Mouse (Mus musculus): ENCODE data around the gene Ankrd66. TPM values are rescaled to one million over a fixed set of nuclear protein-coding genes. Genes with fewer than 3 reads are reported as not detected.
A peak's percentile ranks its signal among the peaks of the same experiment; 100 is the strongest.

Gene Ankrd66
- 0.38 TPM in 1 of 2 replicates, not detected in the other for polyA plus RNA-seq (2011; ENCODE audit: insufficient read length, low read depth, missing spikeins)

GRCm38 (mm10) chr17:43543539-43543938 is at the start of gene Ankrd66:
Ankrd66 (minus strand) TSS chr17:43543639.
- Histone ChIP-seq H3K4me3 (ENCODE audit: insufficient read depth, low read length) (no peak within 1 kb of the TSS), H3K27ac (ENCODE audit: insufficient read depth, low read length) (no peak within 1 kb of the TSS), H3K4me1 (ENCODE audit: control insufficient read depth, insufficient read depth, low read length) (peaks cover 10% of the 10 kb centered on the region)
- no peak for TF ChIP-seq POLR2A (IDR thresholded peaks at IDR 0.05; ENCODE audit: low read depth, low read length)
- no peak for TF ChIP-seq CTCF (IDR thresholded peaks at IDR 0.05; ENCODE audit: borderline replicate concordance, insufficient read depth, low read length)

GRCm38 (mm10) chr17:43592296-43593291 is 49.2 kb upstream of the Ankrd66 start:
- no peak for TF ChIP-seq CTCF (IDR thresholded peaks at IDR 0.05; ENCODE audit: borderline replicate concordance, insufficient read depth, low read length)
- TF ChIP-seq POLR2A (IDR thresholded peaks at IDR 0.05; ENCODE audit: low read depth, low read length): no peak
- H3K4me3 ChIP-seq (ENCODE audit: insufficient read depth, low read length): no peak overlapping the region
- peaks cover 4% of the 10 kb centered on the region; the same call in 1 of the 2 replicates for H3K4me1 ChIP-seq (ENCODE audit: control insufficient read depth, insufficient read depth, low read length)
- H3K27ac ChIP-seq (ENCODE audit: insufficient read depth, low read length): no peak overlapping the region

DNA sequence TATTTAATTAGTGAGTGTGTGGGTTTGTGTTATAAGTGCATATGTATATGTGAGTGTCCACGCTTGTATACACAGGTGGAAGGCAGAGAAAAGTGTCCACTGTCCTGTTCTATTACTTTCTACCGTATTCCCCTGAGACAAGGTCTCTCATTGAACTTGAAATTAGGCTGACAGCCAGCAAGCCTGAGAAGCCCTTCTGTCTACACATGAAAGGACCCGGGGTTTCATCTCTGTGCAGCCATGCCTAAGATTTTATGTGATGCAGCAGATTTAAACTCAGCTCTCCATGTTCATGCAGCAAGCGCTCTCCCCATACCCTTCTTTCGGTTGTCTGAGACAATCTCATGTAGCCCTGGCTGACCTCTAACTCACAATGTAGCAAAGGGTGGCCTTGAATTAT is 47.1 kb upstream of the Ankrd66 start:
- peaks cover 4% of the 10 kb centered on the region; the same call in 1 of the 2 replicates for H3K4me1 ChIP-seq (ENCODE audit: control insufficient read depth, insufficient read depth, low read length)
- no peak overlapping the region for H3K4me3 ChIP-seq (ENCODE audit: insufficient read depth, low read length)
- H3K27ac ChIP-seq (ENCODE audit: insufficient read depth, low read length): no peak overlapping the region
- TF ChIP-seq CTCF (IDR thresholded peaks at IDR 0.05; ENCODE audit: borderline replicate concordance, insufficient read depth, low read length) (no peak), POLR2A (IDR thresholded peaks at IDR 0.05; ENCODE audit: low read depth, low read length) (no peak)

GRCm38 (mm10) chr17:43589750-43590149 is 46.3 kb upstream of the Ankrd66 start:
- no peak for TF ChIP-seq CTCF (IDR thresholded peaks at IDR 0.05; ENCODE audit: borderline replicate concordance, insufficient read depth, low read length)
- no peak for TF ChIP-seq POLR2A (IDR thresholded peaks at IDR 0.05; ENCODE audit: low read depth, low read length)
- no peak overlapping the region for H3K27ac ChIP-seq (ENCODE audit: insufficient read depth, low read length)
- no peak overlapping the region for H3K4me3 ChIP-seq (ENCODE audit: insufficient read depth, low read length)
- H3K4me1 ChIP-seq (ENCODE audit: control insufficient read depth, insufficient read depth, low read length): peaks cover 4% of the 10 kb centered on the region; the same call in 1 of the 2 replicates

DNA sequence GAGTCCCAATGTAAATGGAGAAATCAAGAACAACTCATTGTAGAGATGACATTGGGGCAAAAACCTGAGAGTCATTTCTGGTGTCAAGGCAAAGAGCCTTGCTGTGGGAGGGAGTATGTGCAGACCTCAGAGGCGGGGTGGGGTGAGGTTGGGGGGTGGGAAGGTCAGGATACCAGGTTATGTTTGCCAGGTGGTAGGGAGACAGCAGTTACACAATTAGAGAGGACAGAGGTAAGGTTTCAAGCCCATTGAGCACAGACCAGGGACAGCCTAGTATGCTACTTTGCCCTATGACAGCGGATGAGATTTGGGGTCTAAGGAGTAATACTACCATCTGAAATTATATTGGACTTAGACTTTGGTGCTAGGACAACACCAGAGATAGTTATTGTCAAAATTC is 43.8 kb upstream of the Ankrd66 start:
- no peak for TF ChIP-seq POLR2A (IDR thresholded peaks at IDR 0.05; ENCODE audit: low read depth, low read length)
- TF ChIP-seq CTCF (IDR thresholded peaks at IDR 0.05; ENCODE audit: borderline replicate concordance, insufficient read depth, low read length): no peak
- peaks cover under 1% of the 10 kb centered on the region; the same call in 1 of the 2 replicates for H3K4me1 ChIP-seq (ENCODE audit: control insufficient read depth, insufficient read depth, low read length)
- H3K4me3 ChIP-seq (ENCODE audit: insufficient read depth, low read length): no peak overlapping the region
- no peak overlapping the region for H3K27ac ChIP-seq (ENCODE audit: insufficient read depth, low read length)

- H3K4me3 ChIP-seq (ENCODE audit: insufficient read depth, low read length): no peak overlapping the region
Measured at GRCm38 (mm10) chr17:43584771-43585170, 41.3 kb upstream of the Ankrd66 start.

DNA sequence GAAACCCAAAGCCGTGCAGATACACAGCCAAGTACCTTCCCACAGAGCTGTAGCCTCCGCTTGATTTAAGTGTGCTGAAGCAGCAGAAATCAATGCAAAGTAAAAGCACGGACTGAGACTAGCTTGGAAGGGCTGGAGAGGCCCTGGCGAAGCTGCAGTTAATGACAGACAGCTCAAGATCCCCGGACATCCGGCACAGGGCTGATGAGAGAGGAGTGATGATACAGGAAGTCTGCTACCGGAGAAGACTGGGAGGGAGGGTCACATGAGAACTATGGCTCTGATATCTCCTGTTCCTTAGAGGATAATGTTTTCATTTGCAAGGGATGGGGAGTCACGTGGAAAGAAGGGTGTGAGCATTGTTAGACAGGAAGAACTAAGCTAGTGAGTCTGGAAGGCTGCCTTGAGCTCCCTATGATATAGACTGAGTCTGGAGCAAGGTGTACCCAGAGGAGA is 37.6 kb upstream of the Ankrd66 start:
- Histone ChIP-seq H3K27ac (ENCODE audit: insufficient read depth, low read length) (peak overlapping the region; percentile 0; the same call in 1 of the 2 replicates), H3K4me3 (ENCODE audit: insufficient read depth, low read length) (no peak overlapping the region), H3K4me1 (ENCODE audit: control insufficient read depth, insufficient read depth, low read length) (peaks cover 11% of the 10 kb centered on the region)
- TF ChIP-seq CTCF (IDR thresholded peaks at IDR 0.05; ENCODE audit: borderline replicate concordance, insufficient read depth, low read length) (no peak), POLR2A (IDR thresholded peaks at IDR 0.05; ENCODE audit: low read depth, low read length) (no peak)

More at GRCm38 (mm10) chr17:43584771-43585170, 41.3 kb upstream of the Ankrd66 start:
- TF ChIP-seq CTCF (IDR thresholded peaks at IDR 0.05; ENCODE audit: borderline replicate concordance, insufficient read depth, low read length): no peak
- H3K27ac ChIP-seq (ENCODE audit: insufficient read depth, low read length): no peak overlapping the region
- H3K4me1 ChIP-seq (ENCODE audit: control insufficient read depth, insufficient read depth, low read length): peaks cover 11% of the 10 kb centered on the region

GRCm38 (mm10) chr17:43580456-43580855 is 37.0 kb upstream of the Ankrd66 start:
- Histone ChIP-seq H3K27ac (ENCODE audit: insufficient read depth, low read length) (peak overlapping the region; percentile 18; the same call in 1 of the 2 replicates), H3K4me3 (ENCODE audit: insufficient read depth, low read length) (no peak overlapping the region), H3K4me1 (ENCODE audit: control insufficient read depth, insufficient read depth, low read length) (peaks cover 11% of the 10 kb centered on the region)
- TF ChIP-seq POLR2A (IDR thresholded peaks at IDR 0.05; ENCODE audit: low read depth, low read length) (no peak), CTCF (IDR thresholded peaks at IDR 0.05; ENCODE audit: borderline replicate concordance, insufficient read depth, low read length) (no peak)

- no peak for TF ChIP-seq CTCF (IDR thresholded peaks at IDR 0.05; ENCODE audit: borderline replicate concordance, insufficient read depth, low read length)
- TF ChIP-seq POLR2A (IDR thresholded peaks at IDR 0.05; ENCODE audit: low read depth, low read length): no peak
- no peak overlapping the region for H3K27ac ChIP-seq (ENCODE audit: insufficient read depth, low read length)
- no peaks in the 10 kb centered on the region for H3K4me1 ChIP-seq (ENCODE audit: control insufficient read depth, insufficient read depth, low read length)
- no peak overlapping the region for H3K4me3 ChIP-seq (ENCODE audit: insufficient read depth, low read length)
Measured at GRCm38 (mm10) chr17:43573624-43574073, 30.2 kb upstream of the Ankrd66 start.

GRCm38 (mm10) chr17:43569287-43569686 is 25.8 kb upstream of the Ankrd66 start:
- H3K27ac ChIP-seq (ENCODE audit: insufficient read depth, low read length): no peak overlapping the region
- H3K4me1 ChIP-seq (ENCODE audit: control insufficient read depth, insufficient read depth, low read length): 0 out of 2 replicates have a peak, but pooled peaks cover 2% of the 10 kb centered on the region
- H3K4me3 ChIP-seq (ENCODE audit: insufficient read depth, low read length): no peak overlapping the region
- no peak for TF ChIP-seq POLR2A (IDR thresholded peaks at IDR 0.05; ENCODE audit: low read depth, low read length)
- TF ChIP-seq CTCF (IDR thresholded peaks at IDR 0.05; ENCODE audit: borderline replicate concordance, insufficient read depth, low read length): no peak
